Mouse (Mus musculus): ENCODE data around the gene Slc35g3.

Gene Slc35g3

GRCm38 (mm10) chr11:69784793-69785272 lies 23.1 kb upstream of the Slc35g3 start:
- DNase-seq (ENCODE audit: low spot score): no peak

GRCm38 (mm10) chr11:69781828-69782227 lies 20.1 kb upstream of the Slc35g3 start:
- no peak for DNase-seq (ENCODE audit: low spot score)

GRCm38 (mm10) chr11:69778985-69779384 lies 17.2 kb upstream of the Slc35g3 start:
- DNase-seq (ENCODE audit: low spot score): no peak

DNA sequence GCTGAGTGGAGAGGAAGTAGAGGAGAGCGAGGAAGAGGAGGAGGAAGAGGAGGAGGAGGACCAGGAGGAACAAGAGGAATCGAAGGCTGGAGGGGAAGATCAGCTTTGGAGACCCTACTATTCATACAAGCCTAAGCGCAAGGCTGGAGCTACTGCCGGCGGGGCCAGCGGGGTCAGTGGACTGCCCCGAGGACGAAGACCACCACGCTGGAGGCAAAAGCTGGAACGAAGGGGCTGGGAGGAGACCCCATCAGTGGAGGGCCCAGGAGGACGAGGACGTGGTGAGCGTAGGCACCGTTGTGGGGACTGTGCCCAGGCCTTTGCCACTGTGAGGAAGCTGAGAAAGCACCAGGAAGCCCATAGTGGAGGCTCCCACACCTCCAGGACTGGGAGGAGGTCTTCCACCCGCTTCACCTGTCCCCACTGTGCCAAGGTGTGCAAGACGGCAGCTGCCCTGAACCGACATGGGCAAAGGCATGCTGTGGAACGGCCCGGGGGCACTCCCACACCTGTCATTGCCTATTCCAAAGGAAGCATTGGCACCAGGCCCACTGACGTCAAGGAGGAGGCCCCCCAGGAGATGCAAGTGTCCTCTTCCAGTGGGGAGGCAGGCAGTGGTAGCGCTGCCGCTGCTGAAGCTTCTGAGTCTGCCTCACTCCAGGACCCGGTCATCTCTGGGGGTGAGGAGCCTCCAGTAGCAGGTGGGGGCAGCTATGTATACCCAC lies 16.7 kb upstream of the Slc35g3 start:
- DNase-seq (ENCODE audit: low spot score): no peak

- no peak for DNase-seq (ENCODE audit: low spot score)
These were observed 15.9 kb upstream of the Slc35g3 start for GRCm38 (mm10) chr11:69777504-69778257.

GRCm38 (mm10) chr11:69776488-69776887 lies 14.7 kb upstream of the Slc35g3 start:
- DNase-seq (ENCODE audit: low spot score): no peak

DNA sequence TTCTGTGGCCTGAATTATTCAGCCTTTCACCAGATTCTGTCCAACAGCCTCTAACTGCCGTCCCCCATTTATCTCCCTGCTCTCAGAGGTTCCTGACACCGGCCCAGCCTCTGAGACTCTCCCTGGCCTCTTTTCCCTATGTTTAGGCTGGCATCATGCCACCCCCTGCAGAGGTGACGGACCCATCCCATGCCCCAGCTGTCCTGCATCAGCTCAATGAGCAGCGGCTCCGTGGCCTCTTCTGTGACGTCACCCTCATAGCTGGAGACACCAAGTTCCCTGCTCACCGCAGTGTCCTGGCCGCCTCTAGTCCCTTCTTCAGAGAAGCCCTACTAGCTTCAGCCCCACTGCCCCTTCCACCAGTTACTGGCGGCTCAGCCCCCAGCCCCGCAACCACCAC lies 13.9 kb upstream of the Slc35g3 start:
- no peak for DNase-seq (ENCODE audit: low spot score)

GRCm38 (mm10) chr11:69774961-69775360 lies 13.2 kb upstream of the Slc35g3 start:
- no peak for DNase-seq (ENCODE audit: low spot score)

GRCm38 (mm10) chr11:69767625-69767909 lies 5.8 kb upstream of the Slc35g3 start:
- no peak for DNase-seq (ENCODE audit: low spot score)

- no peak for DNase-seq (ENCODE audit: low spot score)
These were observed 5.3 kb upstream of the Slc35g3 start for GRCm38 (mm10) chr11:69766872-69767624.

DNA sequence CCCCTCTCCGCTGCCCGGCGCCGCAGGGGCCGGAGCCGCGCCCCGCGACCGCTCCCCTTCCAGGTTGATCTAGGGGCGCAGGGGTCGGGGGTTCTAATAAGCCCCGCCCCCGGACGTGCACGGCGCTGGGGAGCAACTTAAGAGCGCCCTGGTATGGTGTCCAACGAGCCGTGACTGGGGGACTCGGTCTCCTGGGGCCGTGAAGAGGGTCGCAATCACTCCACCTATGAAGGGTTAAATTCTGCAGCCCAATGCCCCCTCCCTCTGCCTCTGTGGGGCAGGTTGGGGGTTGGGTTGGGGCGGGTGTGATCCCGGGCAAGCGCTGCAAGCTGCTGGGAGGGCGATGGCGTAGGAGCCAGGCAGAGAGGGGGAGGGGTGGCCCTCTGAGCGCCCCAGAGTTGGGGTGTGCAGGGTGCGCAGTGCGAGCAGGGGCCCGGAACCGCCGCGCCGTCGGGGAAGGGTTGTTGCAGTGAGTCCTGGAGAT lies 4.4 kb upstream of the Slc35g3 start:
- no peak for DNase-seq (ENCODE audit: low spot score)

GRCm38 (mm10) chr11:69765221-69766125 lies 3.7 kb upstream of the Slc35g3 start, which contains the start of gene Zbtb4:
TSS of gene Zbtb4 (plus strand) at chr11:69765912.
- DNase-seq (ENCODE audit: low spot score): no peak

DNA sequence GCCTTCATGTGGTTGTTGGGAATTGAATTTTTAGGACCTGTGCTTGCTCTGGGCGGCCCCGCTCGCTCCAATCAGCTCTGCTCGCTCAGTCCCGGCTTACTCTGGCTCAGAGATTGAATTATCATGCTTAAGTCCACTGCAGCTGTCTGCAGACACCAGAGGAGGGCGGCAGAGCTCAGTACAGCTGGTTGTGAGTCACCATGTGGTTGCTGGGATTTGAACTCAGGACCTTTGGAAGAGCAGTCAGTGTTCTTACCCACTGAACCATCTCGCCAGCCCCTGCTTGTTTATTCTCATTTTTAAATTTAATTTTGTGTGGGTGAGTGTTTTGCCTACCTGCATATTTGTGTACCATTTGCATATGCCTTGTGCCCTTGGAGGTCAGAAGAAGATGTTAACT lies 1.8 kb upstream of the Slc35g3 start:
- no peak for DNase-seq (ENCODE audit: low spot score)

- DNase-seq (ENCODE audit: low spot score): no peak
These were observed 917 bp downstream of the Slc35g3 start for GRCm38 (mm10) chr11:69760901-69761200.

GRCm38 (mm10) chr11:69760160-69760900 lies 1.4 kb downstream of the Slc35g3 start:
- no peak for DNase-seq (ENCODE audit: low spot score)

DNA sequence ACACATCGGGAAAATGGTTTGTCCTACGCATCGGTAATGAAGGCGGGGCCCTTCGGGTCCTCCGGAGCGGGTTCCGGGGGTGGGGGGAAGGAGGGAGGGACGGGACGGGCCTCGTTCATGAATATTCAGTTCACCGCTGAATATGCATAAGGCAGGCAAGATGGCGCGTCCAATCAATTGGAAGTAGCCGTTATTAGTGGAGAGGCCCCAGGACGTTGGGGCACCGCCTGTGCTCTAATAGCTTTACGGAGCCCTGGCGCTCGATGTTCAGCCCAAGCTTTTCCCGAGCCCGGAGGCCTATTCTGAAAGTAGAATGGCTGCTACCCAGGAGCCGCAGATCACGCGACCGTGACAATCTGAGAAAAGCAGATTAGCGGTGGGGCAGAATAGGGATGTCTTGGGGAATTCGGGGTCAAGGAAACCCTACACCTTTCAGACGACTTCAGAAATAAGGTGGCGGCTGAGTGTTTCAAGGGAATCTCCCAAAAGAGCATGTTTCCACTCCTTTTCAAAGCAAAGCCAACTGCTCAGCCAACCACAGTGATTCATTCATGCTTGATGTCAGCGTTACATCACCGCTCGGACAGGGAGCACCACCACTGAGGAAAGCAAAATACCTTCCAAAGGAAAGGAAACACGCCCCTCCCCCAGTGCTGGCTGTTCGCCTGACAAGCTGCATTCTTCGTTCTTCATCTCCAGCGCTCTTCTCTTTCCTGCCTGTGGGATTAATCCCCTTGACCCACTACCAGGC lies 2.6 kb downstream of the Slc35g3 start:
- peak; percentile 66 for DNase-seq (ENCODE audit: low spot score)

DNA sequence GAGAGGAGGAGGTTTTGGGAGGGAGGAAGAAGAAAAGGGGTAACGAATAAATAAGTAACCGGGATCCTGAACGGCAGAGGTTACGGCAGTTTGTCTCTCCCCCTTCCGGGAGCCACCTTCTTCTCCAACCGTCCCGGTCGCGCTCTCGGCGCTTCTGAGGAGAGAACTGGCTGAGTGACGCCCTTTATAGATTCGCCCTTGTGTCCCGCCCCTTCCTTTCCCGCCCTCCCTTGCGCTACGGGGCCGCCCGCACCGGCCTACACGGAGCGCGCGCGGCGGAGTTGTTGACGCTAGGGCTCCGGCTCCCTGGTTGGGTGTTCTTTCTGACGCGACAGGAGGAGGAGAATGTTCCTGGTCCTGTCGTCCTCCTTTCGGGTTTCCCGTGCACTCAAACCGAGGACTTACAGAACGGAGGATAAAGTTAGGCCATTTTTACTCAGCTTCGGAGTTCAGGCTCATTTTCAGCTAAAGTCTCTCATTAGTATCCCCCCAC lies 3.2 kb downstream of the Slc35g3 start, which contains the start of gene Polr2a:
Gene Polr2a (minus strand): TSS at position 160 of the 493 bp plus-strand sequence.
- peak; percentile 93 for DNase-seq (ENCODE audit: low spot score)

GRCm38 (mm10) chr11:69758090-69758456 lies 3.7 kb downstream of the Slc35g3 start:
- DNase-seq (ENCODE audit: low spot score): peak; percentile 94

DNA sequence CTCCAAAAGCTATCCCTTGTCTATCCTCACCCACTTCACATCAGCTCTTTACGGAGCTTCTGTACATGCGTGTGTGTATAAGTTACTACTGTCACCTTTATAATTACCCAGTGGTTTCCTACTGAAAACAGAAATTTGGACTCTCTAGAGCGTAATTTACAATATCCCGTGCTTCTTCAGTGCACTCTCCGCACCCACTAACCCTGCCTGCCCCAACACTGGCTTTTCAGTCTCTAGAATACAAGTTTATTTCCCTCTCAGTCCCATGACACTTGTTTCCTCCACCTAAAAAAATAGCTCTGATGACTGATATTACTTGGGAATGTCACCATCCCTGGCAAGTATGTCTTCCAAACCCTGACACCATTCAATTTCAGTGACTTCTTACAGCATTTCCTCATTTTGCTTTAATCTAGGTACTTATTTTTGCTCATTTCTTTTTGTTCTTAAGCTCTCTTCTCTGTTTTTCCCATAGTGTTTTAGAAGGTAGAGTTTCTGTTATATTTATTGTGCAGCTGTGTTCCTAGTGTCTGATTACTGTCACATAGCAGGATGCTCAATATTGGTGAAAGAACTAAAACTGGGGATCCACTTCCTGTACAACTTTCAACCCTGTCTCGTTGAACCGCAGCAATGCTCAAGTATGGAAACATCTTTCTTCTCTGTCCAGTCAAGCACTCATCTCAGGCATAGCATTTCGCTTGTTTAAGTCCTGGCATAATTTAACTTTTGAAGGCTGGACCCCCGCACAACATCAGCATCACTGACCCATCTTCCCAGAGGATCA lies 4.3 kb downstream of the Slc35g3 start:
- DNase-seq (ENCODE audit: low spot score): no peak

Measured in layer of hippocampus, adult 9-10 months (tissue).